Mouse (Mus musculus) layer of hippocampus, adult 9-11 months (tissue): ENCODE results near the gene Mllt10.

ENCODE experiments used
- DNase-seq: peaks from one replicate; pipeline ENCODE4 v3.0.0; 2022

Gene Mllt10

DNA sequence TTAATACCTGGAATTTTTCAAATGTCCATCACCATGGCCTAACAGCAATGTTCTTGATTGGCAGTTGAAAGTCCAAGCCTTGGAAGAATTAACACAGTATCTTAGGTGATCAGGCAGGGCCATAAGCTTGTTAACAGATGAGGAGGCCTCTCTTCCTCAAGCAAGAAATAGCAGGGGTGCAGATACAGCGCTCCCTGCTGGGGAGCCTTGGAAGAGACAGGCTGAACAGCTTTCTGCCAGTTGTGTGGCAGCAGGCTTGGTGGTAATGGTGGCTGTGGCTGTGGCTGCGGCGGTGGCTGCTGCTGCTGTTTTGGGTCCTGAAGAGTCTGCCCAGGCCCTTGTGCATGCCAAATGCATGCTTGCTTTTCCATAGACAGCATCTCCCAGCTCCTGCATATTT lies 150.1 kb downstream of the Mllt10 start:
- DNase-seq: peak; percentile 30

GRCm38 (mm10) chr2:18206811-18207210 lies 151.8 kb downstream of the Mllt10 start:
- peak; percentile 57 for DNase-seq

GRCm38 (mm10) chr2:18208578-18208977 lies 153.5 kb downstream of the Mllt10 start:
- DNase-seq: peak; percentile 49

DNA sequence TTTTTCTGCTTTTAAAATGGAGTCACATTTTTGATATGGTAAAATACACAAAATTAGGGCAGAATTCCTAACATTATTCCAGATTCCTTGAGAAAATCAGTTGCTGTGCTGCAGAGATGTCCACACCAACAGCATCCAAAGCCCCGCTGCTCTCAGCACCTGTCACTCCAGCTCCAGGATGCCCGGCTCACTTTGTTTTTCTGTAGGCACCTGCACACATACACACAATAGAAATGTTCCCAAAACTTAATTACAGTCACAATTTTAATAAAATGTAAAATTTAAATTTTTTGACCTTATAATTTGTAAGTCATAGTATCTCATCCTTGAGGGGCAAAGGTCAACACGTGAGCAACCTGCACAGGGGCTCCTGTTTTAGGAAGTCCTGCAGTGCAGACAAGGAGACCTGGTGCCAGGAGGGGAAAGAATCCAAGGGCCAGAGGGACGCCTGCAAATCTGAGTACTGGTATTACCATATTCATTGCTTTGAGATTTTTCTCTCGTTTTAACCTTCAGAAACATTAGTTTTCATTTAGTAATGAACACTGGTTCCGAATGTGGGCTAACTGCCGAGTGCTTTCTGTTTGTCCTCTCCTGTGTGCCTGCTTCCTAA lies 154.3 kb downstream of the Mllt10 start:
- DNase-seq: no peak

GRCm38 (mm10) chr2:18209948-18210347 lies 154.9 kb downstream of the Mllt10 start:
- DNase-seq: no peak

DNA sequence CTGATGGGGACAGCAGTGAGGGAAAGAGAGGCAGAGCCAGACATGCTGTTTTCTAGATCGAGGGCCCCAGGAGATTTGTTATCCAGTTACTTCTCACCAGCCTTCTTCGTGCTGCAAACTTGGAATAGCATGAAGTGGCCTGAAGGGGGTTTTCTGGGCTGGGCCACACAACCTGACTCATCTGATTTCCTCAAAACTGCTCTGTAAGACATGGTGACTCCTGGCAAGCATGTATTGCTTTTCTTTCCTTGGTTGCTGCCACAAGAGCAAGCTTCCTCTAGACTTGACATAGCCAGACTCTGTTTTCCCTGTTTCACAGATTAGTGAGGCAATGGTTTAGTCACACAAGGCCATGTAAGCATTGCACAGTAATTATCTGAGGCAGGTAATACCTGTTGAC lies 159.0 kb downstream of the Mllt10 start:
- no peak for DNase-seq

GRCm38 (mm10) chr2:18217867-18218266 lies 162.8 kb downstream of the Mllt10 start:
- DNase-seq: no peak

DNA sequence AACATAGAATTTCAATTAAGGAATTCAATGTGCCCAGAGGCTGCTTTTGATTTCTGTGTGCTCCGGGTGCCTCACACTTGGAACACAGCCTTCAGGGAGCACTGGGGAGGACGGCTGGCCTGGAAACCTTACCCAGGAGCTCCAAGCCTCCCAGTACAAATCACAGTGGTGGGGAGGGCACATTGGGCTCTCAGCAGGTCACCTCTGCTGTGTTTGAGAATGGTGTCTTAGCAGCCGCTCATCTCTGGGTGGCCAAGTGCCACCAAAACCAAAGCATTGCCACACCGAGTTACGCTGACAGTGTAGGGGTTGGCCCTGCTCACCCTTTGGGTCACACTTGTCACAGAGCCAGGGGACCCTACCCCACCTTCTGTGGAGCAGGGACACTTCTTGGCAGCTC lies 163.5 kb downstream of the Mllt10 start:
- DNase-seq: no peak

GRCm38 (mm10) chr2:18219136-18219535 lies 164.1 kb downstream of the Mllt10 start:
- no peak for DNase-seq

DNA sequence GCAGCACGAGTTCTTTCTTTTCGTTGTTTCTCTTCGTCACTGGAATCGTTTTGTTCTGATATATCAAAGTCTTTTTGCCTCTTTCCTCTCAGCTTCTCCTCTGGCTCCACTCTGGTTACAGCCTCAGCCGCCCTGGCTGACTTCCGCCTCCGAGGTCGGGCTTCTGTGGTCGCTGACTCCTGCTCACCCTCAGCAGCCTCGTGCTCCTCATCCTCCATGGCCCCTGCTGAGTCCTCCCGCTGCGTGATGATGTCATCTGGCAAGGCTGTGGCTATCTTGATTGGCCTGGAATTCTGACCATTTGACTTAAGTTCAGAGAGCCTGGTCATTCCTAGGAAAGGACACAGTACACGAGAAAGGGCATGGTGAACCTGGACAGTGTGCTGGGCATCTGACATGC lies 164.5 kb downstream of the Mllt10 start:
- DNase-seq: no peak

- DNase-seq: no peak
Observed at GRCm38 (mm10) chr2:18228486-18229062, 173.5 kb downstream of the Mllt10 start.

DNA sequence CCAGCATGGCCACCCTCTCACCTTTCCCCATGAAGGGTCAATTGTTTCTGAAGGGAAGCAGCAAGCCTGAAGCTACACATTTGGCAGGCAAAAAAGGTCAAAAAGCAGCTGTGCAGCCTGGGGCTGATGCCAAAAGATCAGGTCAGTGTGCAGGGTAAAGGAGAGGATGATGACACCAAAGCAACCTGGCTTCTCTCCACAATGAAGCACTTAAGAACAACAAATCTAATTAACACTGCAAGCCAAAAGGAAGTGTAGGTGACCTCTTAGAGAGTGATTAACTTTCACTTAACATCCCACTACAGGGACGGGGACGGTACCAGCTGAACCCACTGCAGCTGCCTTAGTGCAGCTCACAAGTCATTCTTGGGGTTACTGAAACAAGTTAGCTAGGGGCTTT lies 174.2 kb downstream of the Mllt10 start:
- DNase-seq: no peak

- no peak for DNase-seq
Observed at GRCm38 (mm10) chr2:18231143-18231542, 176.1 kb downstream of the Mllt10 start.

- no peak for DNase-seq
Observed at GRCm38 (mm10) chr2:18232883-18233567, 178.0 kb downstream of the Mllt10 start.

- DNase-seq: no peak
Observed at GRCm38 (mm10) chr2:18235524-18235923, 180.5 kb downstream of the Mllt10 start.

DNA sequence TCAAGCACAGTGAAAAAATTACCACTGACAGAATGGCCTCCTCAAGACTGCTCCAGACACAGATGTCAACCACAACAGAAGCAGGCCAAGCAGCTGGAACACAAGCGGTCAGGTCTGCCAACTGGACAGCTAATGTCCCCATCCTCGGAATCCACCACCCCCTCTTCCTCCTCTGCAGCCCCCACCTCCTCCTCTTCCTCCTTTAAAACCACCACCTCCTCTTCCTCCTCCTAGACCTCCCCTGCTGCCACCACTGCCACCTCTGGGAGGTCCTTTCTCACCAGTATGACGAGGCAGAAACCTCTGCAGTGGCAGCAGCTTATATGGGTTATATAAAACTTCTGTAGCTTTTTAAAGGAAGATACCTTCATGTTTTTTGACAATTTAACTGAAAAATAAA lies 194.2 kb downstream of the Mllt10 start:
- no peak for DNase-seq
